Mouse (Mus musculus): ENCODE data around the gene Sap30bp. TPM values are rescaled to one million over a fixed set of nuclear protein-coding genes. Genes with fewer than 3 reads are reported as not detected.
A peak's percentile ranks its signal among the peaks of the same experiment; 100 is the strongest.

Sap30bp gene
- total and polyA plus RNA-seq, 3 experiments, result 49.1 to 69.2 TPM; not detected in 1

- Histone ChIP-seq H3K27me3 (ENCODE audit: control insufficient read depth in 1 of 2, insufficient read depth in 2 of 2, low read length in 2 of 2) (no peaks in the 10 kb centered on the region), H3K4me1 (ENCODE audit: control insufficient read depth in 1 of 2, insufficient read depth in 2 of 2, low read length in 2 of 2) (peaks cover 17 to 31% of the 10 kb centered on the region in 2 experiments), H3K9ac (ENCODE audit: control insufficient read depth, low read depth, low read length, poor library complexity, severe bottlenecking) (peak overlapping the region; percentile 74), H3K27ac (ENCODE audit: control insufficient read depth, low read depth, low read length) (peak overlapping the region; percentile 98), H3K79me2 (ENCODE audit: control insufficient read depth, insufficient read depth, low read length, poor library complexity) (peaks cover 34% of the 10 kb centered on the region), H3K36me3 (ENCODE audit: control insufficient read depth in 1 of 2, insufficient read depth in 2 of 2, low read length in 2 of 2) (peaks cover 0 to 26% of the 10 kb centered on the region in 2 experiments; a peak in 2 of 4 replicates), H3K9me3 (replicated peaks; ENCODE audit: insufficient read depth, low read length) (no peaks in the 10 kb centered on the region), H3K4me3 (ENCODE audit: control insufficient read depth in 1 of 2, insufficient read depth in 1 of 2, low read depth in 2 of 2, low read length in 2 of 2) (no peak overlapping the region)
- TF ChIP-seq TBP (IDR thresholded peaks at IDR 0.05; ENCODE audit: low read depth, low read length) (0 out of 2 replicates have a peak, but pooled peaks have one; percentile 12), GATA1 (IDR thresholded peaks at IDR 0.05; ENCODE audit: low read depth, low read length) (no peak), BHLHE40 (IDR thresholded peaks at IDR 0.05; ENCODE audit: borderline replicate concordance, low read depth, low read length) (no peak), ELF1 (IDR thresholded peaks at IDR 0.05; ENCODE audit: low read depth, low read length) (no peak)
- peak; percentile 48 for DNase-seq (ENCODE audit: low read depth, low spot score)
These were observed 28.7 kb upstream of the Sap30bp start for GRCm38 (mm10) chr11:115904231-115904955.

GRCm38 (mm10) chr11:115904956-115905790 lies 27.9 kb upstream of the Sap30bp start:
- Histone ChIP-seq H3K9me3 (replicated peaks; ENCODE audit: insufficient read depth, low read length) (no peaks in the 10 kb centered on the region), H3K79me2 (ENCODE audit: control insufficient read depth, insufficient read depth, low read length, poor library complexity) (peaks cover 26% of the 10 kb centered on the region), H3K27ac (ENCODE audit: control insufficient read depth, low read depth, low read length) (no peak overlapping the region), H3K9ac (ENCODE audit: control insufficient read depth, low read depth, low read length, poor library complexity, severe bottlenecking) (no peak overlapping the region), H3K27me3 (ENCODE audit: control insufficient read depth in 1 of 2, insufficient read depth in 2 of 2, low read length in 2 of 2) (no peaks in the 10 kb centered on the region), H3K4me3 (ENCODE audit: control insufficient read depth in 1 of 2, insufficient read depth in 1 of 2, low read depth in 2 of 2, low read length in 2 of 2) (no peak overlapping the region), H3K4me1 (ENCODE audit: control insufficient read depth in 1 of 2, insufficient read depth in 2 of 2, low read length in 2 of 2) (peaks cover 17 to 34% of the 10 kb centered on the region in 2 experiments), H3K36me3 (ENCODE audit: control insufficient read depth in 1 of 2, insufficient read depth in 2 of 2, low read length in 2 of 2) (peaks cover 0 to 30% of the 10 kb centered on the region in 2 experiments; a peak in 2 of 4 replicates)
- no peak for TF ChIP-seq RCOR1 (IDR thresholded peaks at IDR 0.05; ENCODE audit: low read depth, low read length)
- no peak for TF ChIP-seq SMC3 (IDR thresholded peaks at IDR 0.05; ENCODE audit: low read depth, low read length)
- no peak for TF ChIP-seq USF1 (IDR thresholded peaks at IDR 0.05; ENCODE audit: low read depth, low read length)
- TF ChIP-seq MYC (IDR thresholded peaks at IDR 0.05; ENCODE audit: low read depth, low read length), result no peak
- no peak for TF ChIP-seq BHLHE40 (IDR thresholded peaks at IDR 0.05; ENCODE audit: borderline replicate concordance, low read depth, low read length)
- TF ChIP-seq ELF1 (IDR thresholded peaks at IDR 0.05; ENCODE audit: low read depth, low read length), result no peak
- DNase-seq (ENCODE audit: low read depth, low spot score), result peak; percentile 19

- Histone ChIP-seq H3K79me2 (ENCODE audit: control insufficient read depth, insufficient read depth, low read length, poor library complexity) (peaks cover 17% of the 10 kb centered on the region), H3K9ac (ENCODE audit: control insufficient read depth, low read depth, low read length, poor library complexity, severe bottlenecking) (no peak overlapping the region), H3K4me1 (ENCODE audit: control insufficient read depth in 1 of 2, insufficient read depth in 2 of 2, low read length in 2 of 2) (peaks cover 17 to 40% of the 10 kb centered on the region in 2 experiments), H3K9me3 (replicated peaks; ENCODE audit: insufficient read depth, low read length) (no peaks in the 10 kb centered on the region), H3K36me3 (ENCODE audit: control insufficient read depth in 1 of 2, insufficient read depth in 2 of 2, low read length in 2 of 2) (peaks cover 0 to 37% of the 10 kb centered on the region in 2 experiments; a peak in 2 of 4 replicates), H3K27me3 (ENCODE audit: control insufficient read depth in 1 of 2, insufficient read depth in 2 of 2, low read length in 2 of 2) (no peaks in the 10 kb centered on the region), H3K4me3 (ENCODE audit: control insufficient read depth in 1 of 2, insufficient read depth in 1 of 2, low read depth in 2 of 2, low read length in 2 of 2) (no peak overlapping the region), H3K27ac (ENCODE audit: control insufficient read depth, low read depth, low read length) (no peak overlapping the region)
- no peak for DNase-seq (ENCODE audit: low read depth, low spot score)
- TF ChIP-seq GABPA (IDR thresholded peaks at IDR 0.05; ENCODE audit: low read depth, low read length) (no peak), NELFE (IDR thresholded peaks at IDR 0.05; ENCODE audit: low read depth, low read length) (no peak), MEF2A (IDR thresholded peaks at IDR 0.05; ENCODE audit: extremely low read depth, insufficient replicate concordance, low read depth, low read length, poor library complexity, severe bottlenecking) (no peak), CTCF (IDR thresholded peaks at IDR 0.05 in 2 of 3, conservative IDR thresholded peaks at IDR 0.05 in 1 of 3; ENCODE audit: control insufficient read depth in 1 of 3, insufficient read depth in 1 of 3, low read depth in 2 of 3, low read length in 3 of 3, poor library complexity in 1 of 3, severe bottlenecking in 1 of 3) (no peak), ZC3H11A (IDR thresholded peaks at IDR 0.05; ENCODE audit: low read depth, low read length) (no peak), EP300 (IDR thresholded peaks at IDR 0.05; ENCODE audit: low read depth in 1 of 2, low read length in 2 of 2) (no peak), BHLHE40 (IDR thresholded peaks at IDR 0.05; ENCODE audit: borderline replicate concordance, low read depth, low read length) (no peak), SIN3A (IDR thresholded peaks at IDR 0.05; ENCODE audit: low read length) (no peak), POLR2AphosphoS2 (IDR thresholded peaks at IDR 0.05; ENCODE audit: low read length) (no peak), ELF1 (IDR thresholded peaks at IDR 0.05; ENCODE audit: low read depth, low read length) (no peak), CHD1 (IDR thresholded peaks at IDR 0.05; ENCODE audit: low read depth, low read length) (no peak), MAZ (IDR thresholded peaks at IDR 0.05; ENCODE audit: low read depth, low read length) (no peak)
These were observed 27.0 kb upstream of the Sap30bp start for GRCm38 (mm10) chr11:115906116-115906515.

Data from MEL (cell line).